Mouse (Mus musculus): ENCODE data around the gene Sema4a.

Sema4a gene

GRCm38 (mm10) chr3:88398666-88399065 is 62.3 kb downstream of the Sema4a start:
- in situ Hi-C loops (cut with MboI, MseI) = no loop called here

GRCm38 (mm10) chr3:88395742-88396141 is 65.2 kb downstream of the Sema4a start:
- in situ Hi-C loops (cut with MboI, MseI) = no loop called here

GRCm38 (mm10) chr3:88395288-88395687 is 65.7 kb downstream of the Sema4a start:
- in situ Hi-C loops (cut with MboI, MseI) = no loop called here

- in situ Hi-C loops (cut with MboI, MseI) = no loop called here
Measured at GRCm38 (mm10) chr3:88393776-88394375, 67.1 kb downstream of the Sema4a start.

Measured in T-helper 2 cell (primary cell).